Mouse (Mus musculus) kidney, adult 2 months (tissue): ENCODE results near the gene Zfp658.

Source experiments
- CTCF ChIP-seq: fragments of 200-500 bp; conservative IDR thresholded peaks from 2 replicates; pipeline ENCODE4 v1.5.1; 2011; ENCODE audit warnings: low read depth, mild to moderate bottlenecking, control low read depth, low read length, moderate library complexity, mixed read lengths; ENCODE audit not compliant: insufficient read depth, insufficient read length
- POLR2A ChIP-seq: fragments of 200-500 bp; IDR thresholded peaks from one replicate; pipeline ENCODE4 v1.6.1; 2011; ENCODE audit warnings: low read depth, low read length, control low read depth

- 0 out of 2 replicates have a peak, but pooled peaks have one; percentile 20 for TF ChIP-seq CTCF
- no peak for TF ChIP-seq POLR2A
These were observed 36.7 kb upstream of the Zfp658 start for GRCm38 (mm10) chr7:43525313-43525712.
